Mouse (Mus musculus): Measurements from ENCODE around the gene Olfr1183. TPM values are rescaled to one million over a fixed set of nuclear protein-coding genes. Genes with fewer than 3 reads are reported as not detected.
"Not testable (repeated sequence)": the region's sequence is repeated elsewhere in the genome, so short reads cannot be mapped to it uniquely, and the experiment has no call there.

Olfr1183 gene
- total RNA-seq (2021) = not detected
- long read RNA-seq = 0 reads

DNA sequence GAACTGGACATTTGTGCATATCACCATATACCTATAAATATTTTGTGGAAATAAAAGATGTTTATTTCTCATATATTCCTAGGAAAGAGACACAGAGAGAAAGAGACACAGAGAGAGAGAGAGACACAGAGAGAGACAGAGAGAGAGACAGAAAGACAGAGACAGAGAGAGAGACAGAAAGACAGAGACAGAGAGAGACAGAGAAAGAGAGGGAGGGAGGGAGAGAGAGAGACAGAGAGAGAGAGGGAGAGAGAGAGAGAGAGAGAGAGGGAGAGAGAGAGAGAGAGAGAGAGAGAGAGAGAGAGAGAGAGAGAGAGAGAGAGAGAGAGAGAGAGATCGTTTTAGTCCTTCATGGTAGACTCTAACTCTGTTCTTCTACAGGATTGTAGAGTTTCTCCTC is at the start of gene Olfr1183:
TSS of gene Olfr1183 (plus strand) at position 301 of the 400 bp plus-strand sequence.
- DNase-seq (ENCODE audit: low spot score in 2 of 2) = not testable (repeated sequence)

GRCm38 (mm10) chr2:88406353-88406752 is 48.3 kb upstream of the Olfr1183 start, which contains the start of gene Olfr1179:
Gene Olfr1179, minus strand, starts transcription at chr2:88406453.
- no peak for DNase-seq (ENCODE audit: low spot score in 2 of 2)

GRCm38 (mm10) chr2:88419051-88419450 is 35.6 kb upstream of the Olfr1183 start, which contains the start of gene Olfr1180:
Gene Olfr1180, minus strand, starts transcription at chr2:88419151.
- DNase-seq (ENCODE audit: low spot score in 2 of 2) = no peak

DNA sequence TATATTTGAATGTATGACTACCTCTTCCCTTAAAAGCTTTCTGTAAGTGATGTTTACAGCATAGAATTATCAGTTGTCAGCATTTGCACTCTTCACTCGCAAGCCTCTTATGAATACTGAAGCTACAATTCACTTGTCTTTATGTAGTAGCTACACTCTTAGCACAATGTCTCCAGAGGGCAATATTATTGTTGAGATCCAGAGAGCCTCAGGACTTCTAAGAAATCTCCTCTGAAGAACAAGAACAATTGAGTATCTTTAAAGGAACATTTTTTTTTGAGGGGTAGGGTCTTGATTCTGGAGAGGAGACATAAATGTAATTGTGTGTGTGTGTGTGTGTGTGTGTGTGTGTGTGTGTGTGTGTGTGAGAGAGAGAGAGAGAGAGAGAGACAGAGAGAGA is 28.6 kb upstream of the Olfr1183 start, which contains the start of gene Olfr1181:
TSS of gene Olfr1181 (minus strand) at position 101 of the 400 bp plus-strand sequence.
- no peak for DNase-seq (ENCODE audit: low spot score in 2 of 2)

- DNase-seq (ENCODE audit: low spot score in 2 of 2) = no peak
Measured at GRCm38 (mm10) chr2:88449031-88449430, 5.6 kb upstream of the Olfr1183 start, which contains the start of gene Gm13757. Gene Gm13757, minus strand, starts transcription at chr2:88449131.

DNA sequence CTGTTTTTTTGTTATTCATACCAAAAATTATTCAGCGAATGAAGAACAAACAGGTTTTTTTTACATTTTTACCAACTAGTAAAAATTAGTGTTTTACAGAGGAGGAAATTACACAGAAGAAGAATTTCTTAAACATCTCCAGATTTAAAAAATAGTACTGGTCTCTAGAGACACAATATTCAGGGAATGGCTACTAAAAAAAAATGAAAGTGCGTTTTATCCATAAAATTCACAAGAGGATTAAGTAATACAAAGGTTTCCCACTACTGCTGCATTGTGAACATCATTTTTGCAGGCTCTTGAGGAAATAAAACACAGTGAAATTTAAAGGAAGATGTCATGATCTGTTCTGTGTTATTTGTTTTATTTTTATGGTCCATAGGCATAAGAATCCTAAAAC is 28.6 kb downstream of the Olfr1183 start, which contains the start of gene Olfr1184:
TSS of gene Olfr1184 (plus strand) at position 301 of the 400 bp plus-strand sequence.
- no peak for DNase-seq (ENCODE audit: low spot score in 2 of 2)

- no peak for DNase-seq (ENCODE audit: low spot score in 2 of 2)
Measured at GRCm38 (mm10) chr2:88493020-88493419, 38.4 kb downstream of the Olfr1183 start, which contains the start of gene Olfr1185-ps1. Gene Olfr1185-ps1, plus strand, starts transcription at chr2:88493320.

- DNase-seq (ENCODE audit: low spot score in 2 of 2) = no peak
Measured at GRCm38 (mm10) chr2:88518251-88518650, 63.6 kb downstream of the Olfr1183 start, which contains the start of gene Olfr1186. Gene Olfr1186, plus strand, starts transcription at chr2:88518551.

Other genes with a start within 250 kb of the Olfr1183 start
- gene Olfr1170, start 226.5 kb upstream of the Olfr1183 start, total RNA-seq (2021) = not detected
- gene Olfr1173, start 175.0 kb upstream of the Olfr1183 start, total RNA-seq (2021) = not detected
- gene Olfr1174-ps, start 139.7 kb upstream of the Olfr1183 start, total RNA-seq (2021) = not detected
- gene Olfr1175-ps, start 127.7 kb upstream of the Olfr1183 start, total RNA-seq (2021) = not detected
- not detected for gene Olfr1176, start 118.1 kb upstream of the Olfr1183 start, total RNA-seq (2021)
- gene Olfr1177-ps, start 108.4 kb upstream of the Olfr1183 start, total RNA-seq (2021) = not detected
- not detected for gene Olfr1178, start 67.8 kb upstream of the Olfr1183 start, total RNA-seq (2021)
- gene Olfr1179, start 48.4 kb upstream of the Olfr1183 start, total RNA-seq (2021) = not detected
- not detected for gene Olfr1180, start 35.7 kb upstream of the Olfr1183 start, total RNA-seq (2021)
- gene Olfr1181, start 28.7 kb upstream of the Olfr1183 start, total RNA-seq (2021) = not detected
- gene Gm13757, start 5.7 kb upstream of the Olfr1183 start, total RNA-seq (2021) = not detected
- not detected for gene Olfr1184, start 28.7 kb downstream of the Olfr1183 start, total RNA-seq (2021)
- gene Olfr1185-ps1, start 38.5 kb downstream of the Olfr1183 start, total RNA-seq (2021) = not detected
- gene Olfr1186, start 63.7 kb downstream of the Olfr1183 start, total RNA-seq (2021) = not detected
- not detected for gene Olfr1188, start 102.1 kb downstream of the Olfr1183 start, total RNA-seq (2021)
- not detected for gene Olfr1189, start 131.6 kb downstream of the Olfr1183 start, total RNA-seq (2021)
- not detected for gene Olfr1191-ps1, start 185.7 kb downstream of the Olfr1183 start, total RNA-seq (2021)
- gene Olfr1192-ps1, start 193.6 kb downstream of the Olfr1183 start, total RNA-seq (2021) = not detected
- not detected for gene Olfr1193, start 220.8 kb downstream of the Olfr1183 start, total RNA-seq (2021)
- gene Olfr1195, start 234.3 kb downstream of the Olfr1183 start, total RNA-seq (2021) = not detected
- gene Olfr1196, start 249.7 kb downstream of the Olfr1183 start, total RNA-seq (2021) = not detected

All from layer of hippocampus, adult 18-20 months (tissue).